Mouse (Mus musculus) frontal cortex, adult 2 months (tissue): Measurements from ENCODE around the gene Pth1r. TPM values are rescaled to one million over a fixed set of nuclear protein-coding genes. Genes with fewer than 3 reads are reported as not detected.

Experiments used
- DNase-seq, 2 experiments: peaks; one replicate each; pipeline ENCODE4 v3.0.0; 2022; ENCODE audit warnings: low spot score in 1 of 2; ENCODE audit errors: extremely low spot score in 1 of 2
- polyA plus RNA-seq: library from polyadenylated mRNA; depleted of rRNA; stranded (reverse); fragments of >200 nt; gene quantifications from 2 replicates; pipeline ENCODE4 v1.2.3, GENCODE M21; 2012

Pth1r gene
- polyA plus RNA-seq, 1 experiment, result 9.1 TPM

- DNase-seq, result no peak
Observed at GRCm38 (mm10) chr9:110750404-110751187, 3.7 kb upstream of the Pth1r start.

DNA sequence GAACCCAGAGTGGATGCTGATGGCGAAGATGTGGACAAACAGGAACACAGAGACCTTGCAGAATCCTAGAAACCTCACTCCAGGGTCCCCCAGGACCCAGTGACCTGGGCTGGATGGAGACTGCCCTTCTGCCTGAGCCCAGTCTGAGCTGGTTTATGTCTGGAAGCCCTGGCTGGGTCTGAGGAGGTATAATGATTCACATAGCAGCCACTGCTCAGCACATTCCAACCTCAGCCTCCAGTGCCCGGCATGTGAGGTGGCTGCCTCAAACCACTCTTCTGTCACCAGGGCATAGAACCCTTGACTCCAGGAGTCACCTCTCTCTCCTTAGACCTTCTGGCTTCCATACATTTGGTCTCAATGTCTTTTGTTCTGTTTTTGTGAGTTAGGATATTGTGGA, 1.5 kb upstream of the Pth1r start:
- DNase-seq, result no peak

- DNase-seq, result no peak
Observed at GRCm38 (mm10) chr9:110746238-110746637, 707 bp downstream of the Pth1r start.

GRCm38 (mm10) chr9:110745752-110746151, 1.2 kb downstream of the Pth1r start:
- DNase-seq, result no peak

DNA sequence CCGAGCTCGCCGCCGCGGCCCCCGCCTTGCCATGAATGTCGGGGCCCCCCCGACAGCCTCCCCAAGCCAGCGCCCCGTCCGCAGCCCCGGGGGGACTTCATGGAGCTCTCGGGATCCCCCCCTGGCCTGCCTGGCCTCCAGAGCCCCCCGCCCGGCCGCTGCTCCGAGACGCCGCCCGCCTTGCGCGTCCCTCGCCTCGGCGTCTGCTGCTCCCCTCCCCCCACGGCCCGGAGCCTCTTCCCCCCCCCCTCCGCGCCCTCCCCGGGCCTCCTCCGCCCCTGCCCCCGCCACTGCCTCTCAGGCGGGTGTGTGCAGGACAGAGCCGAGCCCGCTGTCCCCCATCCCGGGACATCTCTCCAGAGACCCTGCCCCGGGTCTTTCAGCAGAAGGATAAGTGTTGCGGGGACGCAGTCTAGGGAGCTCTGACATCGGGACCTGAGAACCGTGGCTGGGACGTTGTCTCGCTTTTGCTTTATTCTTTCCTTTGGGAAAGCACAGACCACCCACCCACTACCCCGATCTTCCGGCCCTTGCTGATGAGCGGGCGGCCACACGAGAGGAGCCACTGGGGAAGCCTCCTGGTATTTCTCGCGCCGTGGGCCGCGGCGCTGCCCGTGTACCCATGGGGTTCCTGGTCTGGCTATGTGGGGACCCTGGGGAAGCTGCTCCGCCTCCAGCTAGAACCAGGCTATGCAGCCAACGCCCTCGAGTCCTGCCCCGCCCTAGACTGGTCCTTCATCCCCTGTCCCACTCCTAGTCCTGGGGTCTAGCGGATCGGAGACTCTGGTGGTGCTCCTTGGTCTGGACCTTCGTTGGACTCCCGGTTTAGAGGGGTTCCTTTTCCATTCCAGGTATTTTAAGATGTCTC, 3.3 kb downstream of the Pth1r start:
- no peak for DNase-seq

DNA sequence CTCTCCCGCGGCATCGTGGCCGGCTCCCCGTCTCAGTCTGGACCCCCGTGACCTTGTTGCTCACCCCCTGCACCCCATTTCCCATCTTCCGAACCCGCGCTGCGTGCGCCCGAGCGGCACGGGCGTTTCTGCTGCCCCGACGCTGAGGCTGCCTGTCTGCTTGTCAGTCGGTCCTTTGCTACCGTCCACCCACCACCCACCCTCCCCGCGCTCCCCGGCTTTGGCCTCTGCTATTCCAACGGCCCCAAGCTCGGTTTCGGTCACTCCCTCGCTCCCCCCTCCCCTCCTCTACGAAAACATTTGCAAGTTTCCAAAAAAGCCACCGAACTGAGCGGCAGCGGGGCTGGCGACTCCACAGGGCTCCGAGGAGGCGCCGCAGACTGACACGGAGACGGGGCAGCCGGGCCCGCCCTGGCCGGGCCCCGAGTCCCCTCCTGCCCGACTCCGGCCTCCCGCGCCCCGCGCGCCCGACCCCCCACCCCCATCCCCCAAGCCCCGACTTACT, 3.9 kb downstream of the Pth1r start:
- DNase-seq, result no peak

GRCm38 (mm10) chr9:110742295-110742950, 4.5 kb downstream of the Pth1r start:
- no peak for DNase-seq

- no peak for DNase-seq
Observed at GRCm38 (mm10) chr9:110741711-110742294, 5.1 kb downstream of the Pth1r start, which contains the start of gene Myl3. Myl3 (plus strand) TSS chr9:110741861.

DNA sequence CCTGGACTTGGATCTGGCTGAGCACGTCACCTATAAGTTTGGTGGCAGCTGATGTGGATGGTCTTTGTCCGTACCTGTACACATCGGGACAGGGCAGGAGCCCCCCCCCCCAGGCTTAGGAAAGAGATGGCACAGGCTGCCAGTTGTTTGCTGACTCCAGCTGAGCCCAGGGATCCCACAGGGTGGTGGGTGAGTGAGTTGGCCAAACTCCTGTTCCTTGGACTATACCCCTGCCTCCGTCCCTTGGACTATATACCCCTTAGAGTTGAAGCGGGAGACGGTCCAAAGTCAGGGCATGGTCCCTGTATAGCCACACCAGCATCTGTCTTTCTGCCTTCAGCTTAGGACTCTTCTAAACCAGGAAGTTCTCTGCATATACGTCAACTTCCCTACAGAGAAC, 7.0 kb downstream of the Pth1r start:
- DNase-seq, result no peak

DNA sequence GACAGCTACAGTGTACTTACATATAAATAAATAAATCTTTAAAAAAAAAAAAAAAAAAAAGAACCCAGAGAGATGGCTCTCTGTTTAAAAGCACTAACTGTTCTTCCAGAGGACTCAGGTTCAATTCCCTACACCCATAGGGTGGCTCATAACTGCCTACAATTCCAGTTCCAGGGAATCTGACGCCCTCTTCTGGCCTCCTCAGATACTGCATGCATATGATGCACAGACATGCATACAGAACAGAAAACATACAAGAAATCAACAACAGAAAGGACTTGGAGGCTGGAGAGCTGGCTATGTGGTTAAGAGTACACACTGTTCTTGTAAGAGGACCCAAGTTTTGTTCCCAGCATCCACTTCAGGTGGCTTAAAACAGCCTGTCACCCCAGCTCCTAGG, 8.9 kb downstream of the Pth1r start:
- DNase-seq, result no peak

DNA sequence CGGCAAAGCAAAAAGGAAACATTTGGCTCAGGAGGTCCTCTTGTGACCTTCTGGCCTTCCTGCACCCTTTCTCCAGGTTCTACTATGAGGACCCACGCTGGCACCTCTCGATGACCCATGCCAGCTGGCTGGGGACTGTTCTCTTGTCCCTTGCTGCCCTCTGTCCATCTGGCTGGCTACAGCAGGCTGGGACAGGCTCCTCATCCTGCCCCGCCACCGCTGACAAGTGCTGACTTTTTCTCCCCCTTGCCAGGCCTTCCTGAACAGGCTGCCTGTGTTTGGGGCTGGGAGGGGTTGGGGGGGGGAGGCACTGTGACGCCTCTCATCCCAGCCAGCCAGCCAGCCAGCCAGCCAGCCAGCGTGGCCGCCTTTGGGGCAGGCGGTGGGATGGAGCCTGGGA, 10.6 kb downstream of the Pth1r start:
- no peak for DNase-seq

DNA sequence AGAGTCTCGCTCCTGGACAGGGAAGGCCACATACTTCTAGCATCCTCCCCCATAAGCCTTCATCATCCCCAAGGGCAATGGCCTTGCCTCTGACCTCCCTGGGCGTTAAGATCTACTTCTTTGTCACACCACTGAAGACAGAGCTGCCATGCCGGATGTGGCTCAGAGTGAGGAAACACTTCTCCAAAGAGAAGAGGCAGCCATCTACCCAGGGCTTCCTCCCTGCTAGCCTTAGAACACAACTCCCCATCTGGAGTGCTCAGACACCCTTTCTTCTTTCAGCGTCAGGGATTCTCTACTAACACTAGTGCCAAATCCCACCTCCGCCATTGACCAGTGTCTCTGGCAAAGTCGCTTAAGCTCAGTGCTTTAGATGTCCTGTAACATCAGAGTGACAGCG, 12.8 kb downstream of the Pth1r start:
- no peak for DNase-seq

DNA sequence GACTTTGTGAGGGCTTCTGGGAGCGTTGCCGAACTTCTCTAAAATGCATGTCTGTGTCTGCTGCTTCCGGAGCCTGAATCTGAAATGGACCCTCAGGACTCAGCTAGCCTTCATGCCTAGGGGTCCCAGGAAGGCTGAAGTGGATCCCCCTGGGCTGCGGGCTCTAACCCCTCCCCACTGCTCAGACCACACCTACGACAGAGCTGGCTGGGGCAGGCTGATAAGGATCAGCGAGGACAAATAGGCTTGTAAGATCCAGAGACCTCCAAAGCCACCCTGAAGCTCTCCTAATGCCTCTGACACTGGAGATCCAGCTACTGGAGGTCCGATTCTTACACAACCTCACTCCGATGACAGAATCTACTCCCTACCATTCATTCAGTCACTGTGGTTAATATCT, 13.8 kb downstream of the Pth1r start:
- no peak for DNase-seq

- peak in 1 of 2 experiments; percentile 41 for DNase-seq
Observed at GRCm38 (mm10) chr9:110732623-110733022, 14.3 kb downstream of the Pth1r start.

DNA sequence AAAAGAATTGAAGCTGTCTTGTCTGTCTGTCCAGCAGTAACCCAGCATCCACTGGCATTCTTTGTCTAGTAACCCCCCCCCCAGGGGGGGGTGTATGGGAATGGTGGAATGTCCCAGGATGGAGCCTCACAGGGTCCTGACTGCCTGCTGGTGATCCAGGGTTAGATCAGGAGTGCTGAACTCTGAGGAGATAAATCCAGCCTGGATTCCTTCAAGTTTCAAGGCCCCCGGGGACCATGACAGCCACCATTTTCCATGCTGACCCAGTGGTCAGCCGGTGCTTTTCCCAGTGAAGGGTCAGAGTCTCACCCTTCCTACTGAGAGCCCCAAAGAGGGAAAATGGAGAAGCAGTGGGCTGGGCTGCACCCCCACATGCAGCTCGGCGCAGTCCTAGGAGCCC, 15.1 kb downstream of the Pth1r start:
- DNase-seq, result no peak

DNA sequence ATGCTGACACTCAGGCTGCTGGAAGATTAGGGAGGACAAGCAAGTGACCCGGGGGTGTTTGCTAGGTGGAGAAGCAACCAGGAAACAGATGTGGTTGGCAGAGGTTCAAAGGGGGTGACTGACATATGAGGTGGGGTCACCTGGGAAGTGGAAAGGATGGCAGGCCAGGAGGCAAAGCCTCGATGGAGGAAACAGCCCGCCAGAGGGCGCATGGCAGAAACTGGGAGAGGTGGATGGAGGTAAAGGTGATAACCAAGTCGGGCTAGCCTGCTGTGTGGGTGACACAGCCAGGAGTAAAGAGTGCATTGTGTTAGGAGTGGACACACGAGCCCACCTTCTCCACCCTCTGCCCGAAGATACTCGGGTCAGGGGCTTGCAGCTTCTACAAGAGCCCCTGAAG, 17.1 kb downstream of the Pth1r start:
- peak in 1 of 2 experiments; percentile 61 for DNase-seq

GRCm38 (mm10) chr9:110726867-110727266, 20.1 kb downstream of the Pth1r start:
- peak in 1 of 2 experiments; percentile 37 for DNase-seq

DNA sequence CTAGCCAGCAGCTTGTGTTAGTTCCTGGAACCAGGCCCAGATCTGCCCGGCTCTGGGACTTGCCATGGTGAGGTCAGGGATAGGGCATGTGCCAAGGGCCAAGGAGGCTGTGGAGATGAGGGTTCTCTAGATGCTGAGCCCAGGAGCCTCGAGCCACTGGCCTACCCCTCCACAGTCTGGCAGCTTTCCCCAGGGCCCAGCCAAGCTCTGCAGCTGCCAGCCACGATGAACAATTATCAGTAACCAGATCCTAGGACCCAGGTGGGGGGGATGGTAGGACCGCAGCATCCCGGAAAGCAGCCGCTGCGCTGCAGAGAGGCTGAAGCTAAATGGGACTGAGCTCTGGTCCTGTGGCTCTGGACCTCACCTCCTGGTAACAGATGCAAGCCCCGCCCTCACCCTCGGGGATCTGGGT, 21.2 kb downstream of the Pth1r start:
- DNase-seq, result peak in 1 of 2 experiments; percentile 43

DNA sequence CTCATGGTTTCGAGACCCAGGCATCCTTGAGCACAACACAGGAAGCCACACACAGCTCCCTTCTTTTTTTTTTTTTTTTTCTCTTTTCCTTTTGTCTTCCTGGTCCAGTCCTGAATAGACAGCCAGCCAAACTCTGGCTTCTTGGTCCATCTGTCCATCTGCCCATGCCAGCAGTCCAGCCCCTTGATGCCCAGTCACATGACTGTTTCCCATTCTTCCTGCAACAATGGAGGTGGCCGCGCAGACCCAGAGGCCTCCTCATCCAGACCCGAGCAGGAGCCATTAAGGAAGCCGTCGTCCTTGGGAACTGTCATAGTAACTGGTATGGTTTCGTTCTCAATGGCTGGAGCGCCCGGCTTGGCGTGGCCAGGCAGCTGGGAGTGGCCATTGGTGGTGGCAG, 24.9 kb downstream of the Pth1r start:
- no peak for DNase-seq

DNA sequence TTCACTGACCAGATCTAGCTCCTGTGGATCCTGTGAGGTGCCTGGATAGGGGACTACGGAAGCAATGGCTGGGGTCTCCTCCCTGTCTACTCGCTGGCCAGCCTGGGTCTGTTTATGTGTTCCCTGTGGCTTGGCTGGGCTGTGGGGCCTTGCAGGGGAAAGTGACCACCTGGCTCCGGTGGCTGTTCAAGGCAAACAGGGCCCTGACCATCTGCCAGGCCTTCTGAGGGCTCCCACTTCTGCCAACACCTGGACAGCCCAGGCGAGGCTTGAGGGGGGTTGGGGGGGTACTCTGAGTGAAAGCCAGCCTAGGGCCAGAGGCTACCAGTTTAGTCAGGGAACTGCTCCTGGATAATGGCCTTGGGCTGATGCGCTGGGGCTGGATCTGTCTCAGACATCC, 27.0 kb downstream of the Pth1r start:
- no peak for DNase-seq

- no peak for DNase-seq
Observed at GRCm38 (mm10) chr9:110718810-110719209, 28.1 kb downstream of the Pth1r start.
